Mouse (Mus musculus) mouse trophoblast stem cell (cell line): ENCODE measurements around the gene Trmt13.
"Not testable (repeated sequence)": the region's sequence is repeated elsewhere in the genome, so short reads cannot be mapped to it uniquely, and the experiment has no call there.

ENCODE experiments used
- in situ Hi-C, 2 experiments: fragments of 300-500 bp; cut with MseI, MboI; formaldehyde crosslinking; loops; 2 replicates in 1 of 2; 3 replicates in 1 of 2; pipeline ENCODE4 v1.15.1; 2025

Gene Trmt13

DNA sequence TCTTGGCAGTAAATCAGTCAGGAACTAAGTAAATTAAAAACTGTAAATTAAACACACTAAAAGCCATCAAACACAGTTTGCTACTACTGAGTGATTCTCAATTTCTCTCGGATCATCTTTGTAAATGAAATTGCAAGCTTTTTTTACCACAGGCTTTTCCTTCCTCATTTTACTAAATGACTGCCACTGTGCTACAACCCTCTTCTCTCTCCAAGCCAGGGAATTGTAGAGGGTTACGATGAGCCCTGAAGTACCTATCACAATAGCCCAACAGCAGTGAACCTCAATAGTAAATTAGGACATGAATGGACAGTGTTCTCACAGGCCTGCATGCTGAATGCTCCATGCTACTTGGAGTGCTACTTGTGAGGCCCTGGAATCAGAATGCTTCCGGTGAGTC lies 19.7 kb upstream of the Trmt13 start:
- in situ Hi-C loops, result no loop called here

DNA sequence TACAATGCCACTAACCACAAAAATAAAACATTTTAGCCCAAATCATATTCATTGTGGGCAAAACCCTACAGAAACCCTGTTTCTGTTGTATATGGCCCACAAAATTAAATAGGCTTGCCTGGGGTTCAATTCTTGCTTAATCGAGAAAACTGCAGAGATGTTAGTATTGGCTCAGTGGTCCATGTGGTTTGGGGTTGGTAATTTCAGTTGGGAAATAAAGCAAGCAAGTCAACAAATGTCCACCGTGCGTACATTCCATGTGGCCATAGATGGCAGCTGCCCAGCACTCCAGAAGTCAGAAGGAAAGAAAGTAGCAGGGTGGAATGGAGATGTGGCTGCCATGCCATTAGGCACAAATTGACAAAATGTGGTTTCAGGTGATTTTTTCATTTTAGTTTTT lies 18.6 kb upstream of the Trmt13 start:
- in situ Hi-C loops, result no loop called here

DNA sequence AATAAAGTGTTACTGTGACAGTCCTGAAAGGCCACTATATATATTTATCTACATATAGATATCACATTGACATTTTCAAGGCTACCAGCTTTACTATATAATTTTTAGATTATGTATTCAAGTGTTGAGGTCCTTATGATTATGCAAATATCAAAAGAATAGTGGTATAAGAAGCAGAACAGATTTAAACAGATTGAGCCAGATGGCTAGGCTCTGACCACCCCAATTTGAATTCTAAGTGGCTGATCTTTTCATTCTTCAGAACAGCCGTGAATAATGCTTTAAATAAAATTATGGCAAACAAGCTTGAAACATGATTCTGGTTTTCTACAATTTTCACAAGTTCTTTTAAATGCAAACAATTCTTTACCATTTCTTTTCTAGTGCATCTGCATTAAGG lies 17.1 kb upstream of the Trmt13 start:
- in situ Hi-C loops, result no loop called here

DNA sequence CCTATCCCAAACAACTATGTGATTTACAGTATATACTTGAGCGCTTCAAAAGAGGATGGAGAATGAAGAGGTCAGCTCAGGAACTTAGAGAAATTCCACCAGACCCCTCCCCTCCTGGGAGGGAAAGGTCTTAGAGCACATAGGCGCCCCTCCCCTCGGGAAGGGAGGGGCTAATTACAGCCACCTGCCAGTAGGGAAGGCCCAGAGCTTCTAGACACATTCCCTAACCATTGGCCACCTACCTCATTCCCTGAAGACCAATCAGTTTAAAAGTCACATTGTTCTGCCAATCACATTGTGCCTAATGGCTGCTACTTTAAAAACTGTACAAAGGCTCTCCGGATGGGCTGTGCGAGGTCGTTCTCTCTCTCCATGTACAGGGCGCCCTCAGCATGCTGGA lies 8.3 kb upstream of the Trmt13 start:
- in situ Hi-C loops, result no loop called here

DNA sequence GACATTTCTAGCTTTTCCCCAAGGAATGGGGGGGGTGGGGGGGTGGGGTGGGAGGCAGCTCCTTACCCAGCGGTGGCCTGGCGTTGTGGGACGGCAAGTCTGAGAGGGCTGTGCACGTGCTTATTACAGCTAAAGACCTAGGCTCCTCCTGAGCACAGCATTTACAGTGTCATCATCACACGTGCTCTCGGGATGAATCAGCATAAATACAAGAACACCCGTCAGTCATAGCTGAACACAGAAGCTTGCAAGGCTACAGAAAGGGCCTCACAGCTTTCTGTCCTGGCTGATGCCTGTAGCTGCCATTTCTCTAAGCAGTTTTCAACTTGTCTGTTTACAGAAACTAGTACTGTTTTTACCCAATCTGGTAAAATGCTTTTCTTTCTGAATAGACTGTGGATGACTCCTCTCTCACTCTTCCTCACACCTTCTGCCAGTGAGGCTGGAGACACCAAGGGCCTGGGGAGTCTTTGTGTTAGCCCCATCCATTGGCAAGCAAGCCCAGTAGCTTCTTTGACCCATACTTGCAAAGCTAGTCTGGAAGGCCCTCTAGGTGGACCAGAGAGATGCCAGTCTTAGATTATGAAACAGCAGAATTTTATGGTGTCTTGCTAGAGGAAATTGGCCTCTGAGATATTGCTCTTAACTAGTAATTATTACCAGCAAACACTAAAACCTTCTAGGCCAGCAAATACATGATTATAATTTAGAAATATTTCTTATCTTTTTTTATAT lies 6.4 kb upstream of the Trmt13 start:
- in situ Hi-C loops, result no loop called here

DNA sequence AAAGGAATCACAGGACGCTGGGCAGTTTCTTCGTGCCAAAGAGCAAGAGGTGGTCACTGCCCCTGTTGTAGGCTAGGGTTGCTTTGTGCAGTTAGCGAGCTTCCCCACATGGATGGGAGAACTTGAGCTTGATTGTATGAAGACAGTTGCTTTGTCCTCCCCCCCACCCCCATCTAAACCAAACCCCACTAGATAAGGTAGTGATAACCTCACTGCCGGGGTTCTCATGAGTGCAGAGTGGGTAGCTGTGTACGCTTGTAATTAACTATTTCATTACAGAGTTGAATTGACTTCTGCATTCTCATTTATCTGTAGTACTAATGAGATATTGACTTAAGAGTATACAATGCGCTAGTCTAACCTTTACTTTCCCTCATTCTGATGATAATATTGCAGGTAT lies 4.5 kb upstream of the Trmt13 start:
- in situ Hi-C loops, result no loop called here

DNA sequence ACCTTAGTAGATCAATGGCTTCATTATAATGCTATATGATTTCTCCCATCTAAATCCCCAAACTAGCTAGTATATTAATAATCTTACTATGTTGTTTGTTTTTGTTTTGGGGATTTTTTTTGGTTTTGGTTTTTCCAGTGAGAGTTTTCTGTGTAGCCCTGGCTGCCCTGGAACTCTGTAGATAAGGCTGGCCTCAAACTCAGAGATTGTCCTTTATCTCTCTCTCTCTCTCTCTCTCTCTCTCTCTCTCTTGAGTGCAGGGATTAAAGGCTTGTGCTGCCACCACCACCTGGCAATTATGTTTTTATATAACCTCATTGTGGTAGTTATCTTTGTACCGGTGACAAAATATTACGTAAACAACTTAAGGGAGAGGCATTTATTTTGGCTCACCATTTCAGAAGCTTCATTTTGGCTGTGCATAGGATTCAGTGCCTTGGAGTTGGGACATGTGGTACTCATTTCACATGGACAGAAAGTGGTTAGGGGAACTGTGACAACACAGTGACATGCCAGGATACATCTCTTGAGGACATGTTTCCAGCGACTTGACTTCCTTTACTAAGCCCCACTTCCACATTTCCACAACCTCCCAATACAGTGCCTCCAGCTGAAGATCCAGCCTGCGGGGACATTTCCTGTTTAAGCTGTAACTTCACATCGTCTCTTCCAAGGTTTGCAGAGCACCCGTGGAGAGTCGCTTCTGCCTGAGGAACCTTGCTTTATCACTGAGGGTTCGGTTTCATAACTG lies 1.1 kb upstream of the Trmt13 start:
- in situ Hi-C loops, result no loop called here

DNA sequence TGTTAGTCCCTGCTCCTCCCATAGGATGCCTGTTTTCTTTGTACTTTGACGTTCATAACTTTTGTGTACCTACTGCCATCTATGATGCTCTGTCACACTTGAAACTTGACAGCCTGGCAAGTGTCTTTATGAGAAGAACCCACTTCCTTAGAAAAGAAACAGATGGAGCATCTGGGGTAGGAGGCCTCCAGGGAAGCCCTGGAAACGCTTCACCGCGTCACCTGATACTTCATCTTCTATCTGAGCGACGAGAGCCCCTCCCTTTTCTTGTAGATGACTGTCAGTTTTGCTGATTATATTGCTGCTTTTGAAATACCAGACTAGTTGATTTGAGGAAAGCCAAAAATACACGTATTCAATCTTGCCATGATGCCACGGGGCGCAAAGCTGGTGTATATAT lies 9.8 kb downstream of the Trmt13 start:
- in situ Hi-C loops, result no loop called here

DNA sequence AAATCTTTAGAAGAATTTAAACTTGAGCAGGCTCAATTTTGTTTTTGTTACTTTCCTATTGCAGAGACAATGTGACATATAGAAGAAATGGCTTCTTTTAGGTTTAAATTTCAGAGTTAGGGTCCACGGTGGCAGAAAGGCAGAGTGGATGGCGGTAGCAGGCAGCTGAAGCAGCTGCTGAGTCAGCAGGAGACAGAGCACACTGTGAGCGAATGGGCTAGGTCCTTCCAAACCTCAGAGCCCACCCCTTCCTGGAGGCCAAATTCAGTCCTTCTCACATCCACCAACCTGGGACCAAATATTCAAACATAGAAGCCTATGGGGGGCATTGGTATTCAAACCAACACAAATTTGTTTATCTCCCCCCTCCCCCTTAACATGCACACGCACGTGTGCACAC lies 12.6 kb downstream of the Trmt13 start:
- in situ Hi-C loops, result no loop called here

DNA sequence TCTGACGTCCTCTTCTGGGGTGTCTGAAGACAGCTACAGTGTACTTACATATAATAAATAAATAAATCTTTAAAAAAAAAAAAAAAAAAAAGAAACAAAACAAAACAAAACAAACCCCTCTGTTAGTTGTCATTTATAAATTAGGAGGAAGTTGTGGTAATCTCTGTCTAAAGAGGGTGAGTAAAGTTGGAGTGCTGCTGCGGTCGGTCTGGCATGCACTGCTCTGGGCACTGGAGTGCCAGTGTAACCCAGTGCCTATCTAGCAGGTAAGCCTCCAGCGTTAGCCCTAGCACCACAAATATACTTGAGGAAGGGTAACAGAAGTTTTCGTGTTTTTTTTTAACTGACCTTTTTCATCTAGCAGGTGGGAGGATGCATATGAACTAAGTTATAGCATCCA lies 13.4 kb downstream of the Trmt13 start:
- in situ Hi-C loops, result no loop called here

DNA sequence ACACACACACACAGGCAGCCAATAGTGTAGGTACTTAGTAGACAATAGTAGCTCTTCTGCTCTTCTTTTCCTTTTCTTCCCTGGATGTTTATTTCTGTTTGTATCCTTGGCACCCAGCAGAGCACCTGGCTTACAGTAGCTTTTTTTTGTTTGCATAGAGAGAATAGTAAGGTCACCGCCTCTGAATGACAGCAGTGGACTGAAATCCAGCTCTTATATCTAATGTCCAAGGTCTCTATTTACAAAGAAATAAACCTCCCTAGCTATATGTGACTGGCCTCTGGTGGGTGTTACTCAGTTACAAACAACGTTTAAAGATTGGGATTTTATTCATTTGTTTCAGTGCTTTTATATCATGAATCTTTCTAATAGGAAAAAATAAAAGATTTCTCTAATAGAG lies 14.7 kb downstream of the Trmt13 start:
- in situ Hi-C loops, result no loop called here

DNA sequence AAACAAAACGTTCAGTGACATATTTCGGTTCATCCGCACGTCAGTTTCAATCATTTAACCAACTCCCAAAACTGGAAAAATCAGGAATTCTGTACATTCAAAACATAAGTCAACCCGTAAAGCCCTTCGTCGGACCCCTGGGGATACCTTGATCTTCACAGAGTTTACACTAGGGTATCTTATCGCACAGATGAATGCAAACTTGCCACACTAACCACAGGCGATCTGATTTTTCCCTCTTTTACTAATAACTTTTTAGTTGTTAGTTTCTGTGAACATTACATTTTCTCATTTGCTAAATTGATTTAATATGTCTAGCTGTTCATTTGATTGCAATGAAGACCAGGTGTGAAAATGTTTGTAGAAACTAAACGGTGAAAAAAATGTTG lies 18.8 kb downstream of the Trmt13 start:
- in situ Hi-C loops, result no loop called here

DNA sequence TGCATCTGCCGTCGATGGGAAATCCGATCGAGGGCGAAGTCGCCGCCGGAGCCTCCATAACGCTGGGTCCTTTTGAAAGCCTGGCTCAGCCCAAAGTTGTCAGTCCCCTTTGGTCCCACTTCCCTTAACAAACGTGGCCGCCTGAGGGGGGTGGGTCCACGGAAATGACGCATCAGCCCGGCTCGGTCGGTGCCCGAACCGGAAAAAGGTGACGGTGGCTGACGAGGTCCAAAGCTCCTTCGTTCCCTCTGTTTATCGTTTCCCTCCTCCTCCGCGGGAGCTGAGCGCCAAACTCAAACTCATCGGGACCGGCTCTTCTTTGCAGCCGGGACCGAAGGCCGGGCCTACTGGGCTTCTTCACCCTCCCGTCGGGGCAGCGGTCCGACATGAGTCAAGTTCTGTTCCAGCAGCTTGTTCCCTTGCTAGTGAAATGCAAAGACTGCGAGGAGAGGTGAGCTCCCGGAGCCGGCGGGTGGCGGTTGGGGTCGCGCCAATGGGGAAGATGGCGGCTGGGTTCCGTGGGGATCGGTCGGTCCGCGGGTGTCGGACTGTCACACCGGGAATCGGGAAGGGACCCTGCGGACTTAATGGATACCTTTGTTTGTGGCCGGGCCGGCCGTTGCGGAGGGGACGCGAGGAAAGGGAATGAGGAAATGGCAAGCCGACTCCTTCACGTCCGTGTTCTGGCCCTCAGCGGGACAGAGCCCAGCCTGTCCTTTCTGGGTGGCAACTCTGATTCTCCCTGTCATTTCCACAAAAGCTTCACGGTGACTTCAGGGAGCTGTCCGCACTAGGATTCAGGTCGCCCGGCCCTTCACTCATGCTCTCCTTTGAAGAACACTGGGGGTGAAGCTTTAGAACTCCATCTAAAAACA lies 19.4 kb downstream of the Trmt13 start, which contains the start of gene Sass6:
TSS of gene Sass6 (plus strand) at position 255 of the 875 bp plus-strand sequence.
- in situ Hi-C loops, result no loop called here

DNA sequence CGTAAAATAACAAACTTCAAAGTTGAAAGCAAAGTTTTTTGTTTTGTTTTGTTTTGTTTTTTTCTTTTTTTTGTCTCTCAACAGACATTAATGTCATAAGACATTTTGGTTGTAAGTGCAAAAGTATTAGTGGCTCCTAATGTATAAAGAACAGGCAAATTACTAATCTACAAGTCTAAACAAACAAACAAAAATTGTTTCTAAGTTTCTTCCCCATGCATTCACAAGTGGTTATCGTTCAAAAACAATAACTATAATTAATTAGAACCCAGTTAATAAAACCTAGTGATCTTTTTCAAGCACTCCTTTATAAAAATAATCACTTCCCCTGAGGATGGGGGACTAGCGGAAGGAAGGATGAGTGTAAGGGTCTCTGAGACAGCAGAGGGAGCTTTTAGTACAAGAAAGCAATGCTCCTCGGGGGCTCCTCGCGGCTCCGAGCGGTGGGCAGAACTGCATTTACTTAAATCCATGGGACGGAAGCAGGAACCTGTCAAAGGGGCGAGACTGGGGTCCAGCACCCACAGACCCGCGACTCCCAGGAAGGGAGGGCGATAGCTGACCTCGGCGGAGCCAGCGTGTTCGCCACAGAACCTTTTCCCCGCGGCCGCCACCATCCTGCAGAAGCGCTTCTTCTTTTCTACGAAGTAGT lies 20.2 kb downstream of the Trmt13 start:
- in situ Hi-C loops, result no loop called here

DNA sequence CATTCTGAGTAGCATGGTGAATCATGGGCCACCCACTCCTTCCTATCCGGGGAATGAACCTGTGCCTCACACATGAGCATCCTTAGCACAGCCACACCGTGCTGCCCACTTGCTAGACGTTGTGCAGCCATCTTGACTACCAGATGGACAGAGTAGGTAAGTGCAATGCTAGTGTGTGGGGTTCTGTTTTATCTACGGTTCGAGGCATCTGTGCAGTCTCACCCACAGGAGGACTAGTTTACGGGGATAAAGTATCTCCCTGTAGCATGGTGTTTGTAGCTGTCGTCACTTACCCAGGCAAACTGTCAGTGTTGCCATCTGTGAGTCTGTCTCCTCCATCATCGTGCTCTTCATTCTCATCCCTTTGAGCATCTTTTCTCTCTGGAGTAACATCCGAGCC lies 32.2 kb downstream of the Trmt13 start:
- in situ Hi-C loops, result loop anchor here in 1 of 2 experiments (10.0 kb wide), 1 partner anchor 247 kb away; no protein-coding TSS in a partner anchor

DNA sequence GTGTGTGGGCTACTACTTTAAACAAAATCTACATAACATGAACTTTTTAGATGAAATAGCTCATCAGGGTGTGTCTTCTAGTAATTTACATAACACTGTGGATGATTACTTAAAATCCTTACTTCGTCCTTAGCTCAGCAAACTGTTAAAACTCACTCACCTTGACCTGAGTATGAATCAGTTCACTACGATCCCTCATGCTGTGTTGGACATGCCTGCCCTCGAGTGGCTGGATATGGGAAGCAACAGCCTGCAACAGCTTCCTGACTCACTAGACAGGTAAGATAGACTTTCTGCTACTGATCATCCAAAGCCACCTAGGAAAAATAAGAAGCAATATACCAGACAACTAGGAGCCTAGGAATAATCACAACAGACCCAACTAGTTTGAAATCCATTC lies 37.1 kb downstream of the Trmt13 start:
- in situ Hi-C loops, result loop anchor here in 1 of 2 experiments (5.0 kb wide), 1 partner anchor 65 kb away; the partner anchor contains the start of gene Dbt

DNA sequence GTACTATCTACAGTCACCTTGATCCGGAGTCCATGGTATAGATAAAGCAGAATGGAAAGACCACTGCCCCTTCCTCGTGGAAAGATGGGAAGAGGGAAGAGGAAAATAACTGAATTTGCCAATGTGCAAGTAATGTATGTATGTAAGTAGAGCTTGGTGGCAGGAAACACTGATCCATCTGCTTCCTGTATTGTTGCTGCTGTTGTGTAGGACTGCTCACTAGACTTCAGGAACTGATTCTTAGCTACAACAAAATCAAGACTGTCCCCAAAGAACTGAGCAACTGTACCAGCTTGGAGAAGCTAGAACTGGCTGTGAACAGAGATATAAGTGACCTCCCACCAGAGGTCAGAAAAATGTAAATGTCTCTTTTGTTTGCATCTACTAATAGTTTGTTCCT lies 43.8 kb downstream of the Trmt13 start:
- in situ Hi-C loops, result no loop called here

DNA sequence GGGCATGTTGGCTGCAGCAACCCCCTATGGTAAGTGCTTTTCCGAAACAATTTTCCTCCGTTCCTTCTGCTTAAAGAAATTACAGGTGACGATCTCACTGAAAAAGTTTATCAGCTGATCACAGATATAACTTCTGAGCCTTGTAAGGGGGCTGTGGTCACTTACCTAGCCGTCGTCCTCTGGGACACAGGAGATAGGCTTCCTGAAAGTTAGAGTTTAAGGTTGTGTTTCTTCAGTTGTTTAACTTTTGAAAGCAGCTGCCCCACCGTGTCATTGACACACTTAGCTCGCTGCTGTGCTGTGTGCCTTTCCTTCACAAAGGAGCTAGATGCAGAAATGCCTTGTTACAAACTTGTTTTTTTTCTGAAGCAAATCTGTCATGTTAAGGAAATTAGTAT lies 51.3 kb downstream of the Trmt13 start:
- in situ Hi-C loops, result no loop called here

DNA sequence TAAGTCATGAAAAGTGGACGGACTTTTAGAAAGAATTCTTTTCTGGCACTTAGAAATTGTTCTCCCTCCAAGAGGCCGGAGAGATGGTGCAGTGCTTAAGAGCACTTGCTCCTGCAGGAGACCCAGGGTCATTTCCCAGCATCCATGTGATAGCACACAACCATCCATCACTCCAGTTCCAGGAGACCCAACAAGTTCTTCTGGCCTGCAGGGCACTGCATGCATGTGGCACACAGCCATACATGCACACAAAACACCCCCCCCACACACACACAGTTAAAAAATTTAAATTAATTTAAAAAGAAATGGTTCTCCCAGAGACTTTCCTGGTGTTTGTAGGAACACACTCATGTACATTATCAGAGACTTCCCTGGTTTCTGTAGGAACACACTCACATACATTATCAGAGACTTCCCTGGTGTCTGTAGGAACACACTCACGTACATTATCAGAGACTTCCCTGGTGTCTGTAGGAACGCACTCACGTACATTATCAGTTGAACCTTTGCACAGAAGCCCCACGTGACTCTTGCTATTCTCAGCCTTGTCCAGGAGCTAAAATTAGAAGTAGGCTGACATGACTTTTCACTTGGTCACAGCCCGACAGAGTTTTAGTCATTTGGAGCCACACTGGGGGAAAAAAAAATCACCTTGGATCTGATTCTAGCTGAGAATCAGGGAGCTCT lies 51.8 kb downstream of the Trmt13 start, which contains the start of gene Lrrc39:
TSS of gene Lrrc39 (plus strand) at position 566 of the 687 bp plus-strand sequence.
- in situ Hi-C loops, result no loop called here

DNA sequence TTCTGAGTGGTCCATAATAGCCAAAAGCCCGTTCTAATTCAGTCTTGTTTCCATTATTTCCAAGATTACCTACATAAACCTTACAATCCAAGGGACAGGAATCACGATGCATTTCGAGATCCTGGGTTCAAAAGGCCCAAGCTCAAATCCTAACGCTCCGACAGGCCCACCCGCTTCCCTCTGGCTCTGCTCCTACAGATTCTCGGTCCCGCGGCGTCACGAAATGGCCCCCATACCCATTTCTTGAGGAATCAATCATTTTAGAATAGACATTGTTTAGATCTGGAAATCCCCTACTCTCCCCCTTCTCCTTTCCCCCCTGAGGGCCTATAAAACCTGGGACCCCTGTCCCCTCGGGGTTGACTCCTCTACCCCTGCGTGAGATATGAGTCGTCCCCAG lies 53.1 kb downstream of the Trmt13 start:
- in situ Hi-C loops, result not testable (repeated sequence)

DNA sequence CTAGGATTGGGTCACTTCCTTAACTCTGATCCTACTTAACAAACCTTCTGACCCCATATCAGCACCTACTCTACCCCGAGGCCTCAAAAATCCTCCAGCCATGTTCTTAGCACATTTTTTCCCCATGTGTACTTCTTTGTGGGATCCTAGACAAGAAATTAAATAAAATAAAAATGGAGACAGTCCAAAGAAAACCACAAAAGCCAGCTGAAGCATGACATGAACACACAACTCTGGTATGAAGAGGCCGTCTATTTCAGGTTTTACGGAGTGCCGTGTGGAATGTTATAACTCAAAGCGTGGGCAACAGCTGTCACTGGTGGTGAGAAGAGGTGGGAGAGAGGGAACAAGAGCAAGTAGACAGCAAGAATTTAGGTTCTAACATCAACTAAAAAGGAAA lies 63.0 kb downstream of the Trmt13 start:
- in situ Hi-C loops, result no loop called here
